Mouse (Mus musculus): ENCODE data around the gene Adamts2.

- TF ChIP-seq POLR2A (IDR thresholded peaks at IDR 0.05; ENCODE audit: extremely low read depth, insufficient read depth, low read length) = no peak
- TF ChIP-seq CTCF (IDR thresholded peaks at IDR 0.05; ENCODE audit: low read depth, low read length) = no peak
These were observed 27.0 kb downstream of the Adamts2 start for GRCm38 (mm10) chr11:50628915-50629314.
